Mouse (Mus musculus) ES-CJ7 (cell line): ENCODE results near the gene 4930544D05Rik.

ENCODE experiments used
- DNase-seq: peaks from one replicate; pipeline ENCODE4 v3.0.0; 2011; ENCODE audit warnings: low read depth, low spot score

Gene 4930544D05Rik

GRCm38 (mm10) chr11:70656456-70656927, 40.8 kb downstream of the 4930544D05Rik start:
- DNase-seq = peak; percentile 40

DNA sequence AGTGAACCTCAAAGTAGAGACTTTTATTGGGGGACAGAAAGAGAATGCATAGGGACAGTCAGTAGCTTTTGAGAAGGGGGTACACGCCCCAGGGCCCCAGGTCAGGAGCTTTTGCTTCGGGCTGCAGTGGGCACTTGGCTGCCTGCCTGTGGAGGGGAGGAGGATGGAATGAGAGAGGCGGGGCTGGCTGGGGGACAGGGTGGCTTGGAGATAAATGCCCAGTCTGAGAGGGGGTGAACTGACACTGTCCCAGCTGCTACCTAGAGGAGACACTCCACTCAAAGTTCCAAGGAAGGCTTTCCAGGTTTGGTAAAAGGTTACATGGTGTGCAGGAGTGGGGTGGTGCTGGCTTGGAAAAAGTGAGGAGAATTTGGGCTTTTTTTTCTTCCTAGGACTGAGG, 41.3 kb downstream of the 4930544D05Rik start, which contains the start of gene Eno3:
TSS of gene Eno3 (plus strand) at position 239 of the 400 bp plus-strand sequence.
- no peak for DNase-seq

GRCm38 (mm10) chr11:70657573-70657972, 41.9 kb downstream of the 4930544D05Rik start:
- no peak for DNase-seq

DNA sequence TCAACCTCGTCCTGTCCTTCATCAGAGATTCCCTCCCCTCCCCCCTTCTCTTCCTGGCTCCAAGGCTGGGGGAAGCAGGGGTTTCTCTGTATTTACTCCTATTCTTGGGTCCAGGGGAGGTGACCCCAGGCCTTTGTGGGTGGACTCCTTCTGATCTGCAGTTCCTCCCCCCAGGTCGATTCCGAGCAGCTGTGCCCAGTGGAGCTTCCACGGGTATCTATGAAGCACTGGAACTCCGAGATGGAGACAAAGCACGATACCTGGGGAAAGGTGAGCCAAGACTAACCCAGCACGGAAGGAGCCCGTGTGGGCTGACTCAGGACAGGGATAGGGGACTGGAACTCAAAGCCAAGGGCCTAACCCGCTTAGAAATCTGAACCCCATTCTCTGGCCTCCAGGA, 42.3 kb downstream of the 4930544D05Rik start:
- no peak for DNase-seq

DNA sequence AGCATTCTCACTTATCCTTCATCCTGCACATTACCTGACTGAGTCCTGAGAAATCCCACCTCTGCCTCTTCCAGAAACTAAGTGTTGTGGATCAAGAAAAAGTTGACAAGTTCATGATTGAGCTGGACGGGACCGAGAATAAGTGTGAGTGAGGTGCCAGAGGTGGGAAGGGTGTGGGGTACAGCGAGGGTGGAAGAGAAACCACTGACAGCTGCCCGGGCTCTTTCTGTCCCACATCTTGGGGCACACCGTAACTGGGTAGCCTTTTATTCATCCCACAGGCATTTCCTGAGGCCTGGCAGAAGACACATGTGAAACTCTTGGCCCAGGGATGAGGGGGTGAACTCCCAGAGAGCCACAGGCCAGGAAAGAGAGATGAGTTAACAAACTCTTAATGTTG, 42.9 kb downstream of the 4930544D05Rik start:
- no peak for DNase-seq

DNA sequence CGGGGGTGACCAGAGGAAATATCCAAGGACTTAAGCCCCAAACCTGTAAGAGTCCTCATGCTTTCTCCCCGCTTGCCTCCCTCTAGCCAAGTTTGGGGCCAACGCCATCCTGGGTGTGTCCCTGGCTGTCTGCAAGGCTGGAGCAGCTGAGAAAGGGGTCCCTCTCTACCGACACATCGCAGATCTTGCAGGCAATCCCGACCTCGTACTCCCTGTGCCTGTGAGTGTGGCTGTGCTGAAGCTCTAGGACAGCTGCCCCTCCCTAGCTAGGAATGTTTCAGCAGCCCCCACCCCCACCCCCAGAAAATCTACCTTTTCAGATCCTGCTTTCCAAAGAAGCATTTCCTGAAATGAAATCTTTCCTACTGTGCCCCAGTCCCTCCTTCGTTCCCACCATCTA, 43.3 kb downstream of the 4930544D05Rik start:
- DNase-seq = peak; percentile 44

DNA sequence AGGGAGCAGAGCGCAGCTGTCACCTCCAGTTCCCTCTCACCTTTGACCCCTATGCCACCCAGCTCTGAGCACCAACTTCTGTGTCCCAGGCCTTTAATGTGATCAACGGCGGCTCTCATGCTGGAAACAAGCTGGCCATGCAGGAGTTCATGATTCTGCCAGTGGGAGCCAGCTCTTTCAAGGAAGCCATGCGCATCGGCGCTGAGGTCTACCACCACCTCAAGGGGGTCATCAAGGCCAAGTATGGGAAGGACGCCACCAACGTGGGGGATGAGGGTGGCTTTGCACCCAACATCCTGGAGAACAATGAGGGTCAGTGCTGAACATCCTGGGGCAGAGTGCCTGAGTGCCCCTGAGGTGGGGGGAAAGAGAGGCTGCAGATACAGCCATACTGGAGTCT, 44.9 kb downstream of the 4930544D05Rik start:
- no peak for DNase-seq

DNA sequence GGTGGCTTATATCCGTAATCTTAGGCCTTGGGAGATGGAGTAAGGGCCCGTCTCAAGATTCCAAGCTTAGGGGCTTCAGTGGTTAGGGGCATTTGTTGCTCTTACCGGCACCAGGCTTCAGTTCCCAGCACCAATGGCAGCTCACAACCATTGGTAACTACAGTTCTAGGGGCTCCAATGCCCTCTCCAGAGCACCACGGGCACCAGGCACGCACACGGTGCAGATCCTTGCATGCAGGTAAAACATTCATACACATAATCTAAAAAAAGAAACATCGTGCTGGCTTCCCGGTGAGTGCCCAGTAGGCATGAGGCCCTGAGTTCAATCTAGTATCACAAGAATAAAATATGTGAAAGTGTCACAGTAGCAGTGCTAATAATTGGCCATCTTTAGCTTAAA, 47.5 kb downstream of the 4930544D05Rik start:
- no peak for DNase-seq

- no peak for DNase-seq
Measured at GRCm38 (mm10) chr11:70663957-70664356, 48.3 kb downstream of the 4930544D05Rik start.

DNA sequence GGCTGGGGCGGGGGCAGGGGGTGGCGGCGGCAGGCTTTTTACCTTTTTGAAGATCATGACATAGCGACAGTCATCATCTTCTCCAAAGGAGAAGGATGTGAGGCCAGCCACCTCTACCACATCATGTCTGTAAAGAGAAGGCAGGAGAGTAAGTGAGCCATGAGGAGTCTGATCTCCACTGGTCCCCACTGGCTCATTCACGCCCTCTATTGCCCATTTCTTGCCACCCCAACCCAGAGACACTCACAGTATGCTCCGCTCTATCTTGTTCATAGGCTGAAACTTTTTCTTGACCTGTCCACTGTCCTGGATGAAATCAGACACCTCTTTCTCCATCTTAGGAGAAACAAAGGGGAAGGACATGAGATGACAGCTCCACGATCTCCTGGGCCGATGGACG, 49.1 kb downstream of the 4930544D05Rik start:
- no peak for DNase-seq
